Mouse (Mus musculus) thymus, adult 2 months (tissue): ENCODE measurements around the gene Tent2.

Experiments
- CTCF ChIP-seq: fragments of 200-500 bp; IDR thresholded peaks from 2 replicates; pipeline ENCODE4 v1.5.1; 2012; ENCODE audit warnings: mild to moderate bottlenecking, control low read depth, low read length, moderate library complexity, borderline replicate concordance; ENCODE audit not compliant: control insufficient read depth, poor library complexity, insufficient read depth; ENCODE audit errors: extremely low read depth
- POLR2A ChIP-seq: fragments of 200-500 bp; IDR thresholded peaks from 2 replicates; pipeline ENCODE4 v1.6.1; 2012; ENCODE audit warnings: mild to moderate bottlenecking, low read length, control low read depth, moderate library complexity; ENCODE audit not compliant: control insufficient read depth, poor library complexity, insufficient read depth; ENCODE audit errors: extremely low read depth

DNA sequence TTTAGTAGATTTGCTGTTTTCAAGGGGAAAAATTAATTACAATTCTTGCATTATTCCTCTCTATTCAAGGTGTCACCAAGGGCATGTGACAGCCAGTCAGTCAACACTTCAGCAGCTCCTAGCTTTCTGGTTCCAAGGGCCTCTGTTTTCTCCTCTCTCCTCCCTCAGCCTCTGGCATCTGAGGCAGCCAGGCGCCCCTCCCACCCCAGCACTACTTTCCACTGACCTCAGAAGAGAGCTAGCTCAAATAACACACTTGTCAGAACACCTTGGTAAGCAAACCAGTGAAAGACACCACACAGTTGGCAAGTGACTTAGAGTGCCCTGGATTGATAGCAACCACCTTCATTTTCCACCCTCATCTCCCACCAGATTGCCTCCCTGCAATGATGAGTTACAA, 54.1 kb downstream of the Tent2 start:
- TF ChIP-seq CTCF (no peak), POLR2A (no peak)
